In the genomic region with DNA sequence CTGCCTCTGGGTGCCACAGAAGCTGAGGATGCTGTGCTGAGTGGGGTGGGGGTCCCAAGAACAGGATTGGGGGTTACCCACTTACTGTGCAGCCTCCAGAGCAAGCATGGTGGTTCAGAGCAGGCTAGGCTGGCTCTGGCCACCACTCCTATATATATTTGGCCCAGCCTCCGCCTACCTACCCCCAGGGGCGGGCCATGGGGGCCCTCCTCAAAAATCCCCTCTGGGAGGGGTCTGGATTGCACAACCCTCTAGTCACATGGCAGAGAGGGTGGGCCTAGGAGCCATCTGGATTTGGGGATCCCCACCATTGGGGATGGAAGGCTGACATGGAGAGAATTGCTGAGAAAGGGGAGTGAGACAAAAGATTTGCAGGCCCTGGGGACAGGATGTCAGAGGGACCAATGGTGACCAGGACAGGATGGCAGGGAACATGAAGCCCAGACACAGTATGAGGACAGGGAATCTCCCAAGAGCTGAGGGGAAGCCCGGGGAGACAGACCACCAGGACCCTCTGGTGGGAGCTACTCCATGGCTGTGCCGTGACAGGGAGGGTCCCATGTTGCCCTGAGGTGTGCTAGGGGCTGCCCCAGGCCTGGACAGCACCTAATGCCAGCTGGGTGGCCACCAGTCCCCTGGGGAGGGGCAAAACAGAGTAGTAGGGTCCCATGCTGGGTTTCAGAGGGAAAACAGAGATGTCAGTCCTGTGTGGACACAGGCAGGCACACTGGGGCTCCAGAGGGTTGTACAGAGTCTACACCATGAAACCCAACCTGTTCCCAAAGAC, we compare ENCODE assay signal across 20 mouse cellular contexts. TPM values are rescaled to one million over a fixed set of nuclear protein-coding genes. Genes with fewer than 3 reads are reported as not detected.
DNase-seq lines count a peak whose midpoint lies in the region; ATAC-seq and TF ChIP-seq lines count a peak whose summit lies in the region.
"Had no signal": no experiment of that assay in that cellular context is flagged by ENCODE, and none has a peak within 500 bp of the region (broad histone marks: within the 10 kb centered on the region; RNA-seq: fewer than 3 reads in every experiment).

A gene (minus strand): TSS at position 126 of the 787 bp plus-strand sequence.

- no peak for TF ChIP-seq POLR2A in lung, adult 2 months (IDR thresholded peaks at IDR 0.05; ENCODE audit: borderline replicate concordance, extremely low read depth, low read depth, low read length)
- TF ChIP-seq POLR2A in small intestine, adult 2 months (IDR thresholded peaks at IDR 0.05; ENCODE audit: low read depth, low read length), result no peak

- H3K4me1 ChIP-seq in lung, adult 2 months (ENCODE audit: control insufficient read depth, insufficient read depth, low read length), result no peaks in the 10 kb centered on the region; the same call in 1 of the 2 replicates
- H3K4me1 ChIP-seq in E14TG2a.4 (replicated peaks; ENCODE audit: low read depth, low read length), result peaks cover 100% of the 10 kb centered on the region
- peaks cover 10% of the 10 kb centered on the region; the same call in 1 of the 2 replicates for H3K4me1 ChIP-seq in small intestine, adult 2 months (ENCODE audit: control insufficient read depth, insufficient read depth, insufficient read length, low read length)
- peaks cover 6% of the 10 kb centered on the region; the same call in 1 of the 2 replicates for H3K4me1 ChIP-seq in midbrain, embryonic 14.5 days (ENCODE audit: control insufficient read depth, insufficient read depth, low read length)

- no peak for ATAC-seq in midbrain, embryonic 14.5 days (ENCODE audit: low FRiP score, low TSS enrichment)
- ATAC-seq: CD4-positive, CD25-positive, alpha-beta regulatory T cell, adult 4 months; forebrain, embryonic 14.5 days; midbrain, embryonic 15.5 days had no signal

- no peak within 1 kb of the TSS for H3K27ac ChIP-seq in small intestine, adult 2 months (ENCODE audit: insufficient read depth, low read depth, low read length)
- no peak within 1 kb of the TSS for H3K27ac ChIP-seq in midbrain, embryonic 14.5 days (replicated peaks; ENCODE audit: low read depth, low read length)
- H3K27ac ChIP-seq: limb, embryonic 13.5 days; liver, embryonic 15.5 days; midbrain, embryonic 15.5 days; neural tube, embryonic 15.5 days had no signal

- TF ChIP-seq CTCF in lung, adult 2 months (IDR thresholded peaks at IDR 0.05; ENCODE audit: insufficient read depth, low read length), result no peak
- TF ChIP-seq CTCF in E14TG2a.4 (conservative IDR thresholded peaks at IDR 0.05; ENCODE audit: low read length), result no peak
- no peak for TF ChIP-seq CTCF in small intestine, adult 2 months (IDR thresholded peaks at IDR 0.05; ENCODE audit: extremely low read depth, insufficient read length, insufficient replicate concordance, low read depth, low read length)

- peaks cover 11% of the 10 kb centered on the region; the same call in 1 of the 2 replicates for H3K27me3 ChIP-seq in E14TG2a.4 (ENCODE audit: insufficient read depth, low read length)
- no peaks in the 10 kb centered on the region for H3K27me3 ChIP-seq in small intestine, adult 2 months (ENCODE audit: control insufficient read depth, insufficient read depth, low read length)
- H3K27me3 ChIP-seq in midbrain, embryonic 14.5 days (ENCODE audit: control insufficient read depth, insufficient read depth, low read length), result 0 out of 2 replicates have a peak, but pooled peaks cover 4% of the 10 kb centered on the region

- 78% methylated on average over 4 of the region's 4 CpGs for WGBS in lung, adult 2 months
- whole genome bisulfite sequencing in small intestine, adult 2 months, result 91% methylated on average over 4 of the region's 4 CpGs
- 85% methylated on average over 4 of the region's 4 CpGs for WGBS in midbrain, embryonic 14.5 days

- H3K4me2 ChIP-seq in midbrain, embryonic 14.5 days (ENCODE audit: low read length), result no peak within 1 kb of the TSS
- H3K4me2 ChIP-seq: limb, embryonic 13.5 days; liver, embryonic 15.5 days; midbrain, embryonic 15.5 days; neural tube, embryonic 15.5 days had no signal

- no peaks in the 10 kb centered on the region for H3K9me3 ChIP-seq in E14TG2a.4 (ENCODE audit: low read length)
- H3K9me3 ChIP-seq in midbrain, embryonic 14.5 days (ENCODE audit: control insufficient read depth, low read length), result no peaks in the 10 kb centered on the region
- H3K9me3 ChIP-seq: limb, embryonic 13.5 days; liver, embryonic 15.5 days; midbrain, embryonic 15.5 days; neural tube, embryonic 15.5 days had no signal

- H3K4me3 ChIP-seq in lung, adult 2 months (replicated peaks; ENCODE audit: extremely low read depth, low read depth, low read length), result no peak within 1 kb of the TSS
- H3K4me3 ChIP-seq in E14TG2a.4 (replicated peaks; ENCODE audit: low read length), result peak within 1 kb of the TSS; percentile 59
- peak within 1 kb of the TSS; percentile 31; the same call in 1 of the 2 replicates for H3K4me3 ChIP-seq in small intestine, adult 2 months (ENCODE audit: low read depth, low read length)
- no peak within 1 kb of the TSS for H3K4me3 ChIP-seq in midbrain, embryonic 14.5 days (replicated peaks; ENCODE audit: low read depth, low read length)
- H3K4me3 ChIP-seq: erythroblast, embryonic 14.5 days; limb, embryonic 13.5 days; liver, embryonic 15.5 days; midbrain, embryonic 15.5 days; neural tube, embryonic 15.5 days had no signal

- no peak for DNase-seq in lung, adult 2 months
- DNase-seq in lung, postnatal 36 days, result no peak
- peak; percentile 58 to 61 for DNase-seq in B cell, adult 2 months
- no peak for DNase-seq in adrenal gland, postnatal 36 days
- DNase-seq in midbrain, embryonic 14.5 days, result no peak
- DNase-seq: adrenal gland, postnatal 14 days; lung, postnatal 10 days; right cerebral cortex, postnatal 14 days had no signal

- no peak within 1 kb of the TSS for H3K9ac ChIP-seq in midbrain, embryonic 14.5 days (replicated peaks; ENCODE audit: low read length)
- H3K9ac ChIP-seq: limb, embryonic 13.5 days; liver, embryonic 15.5 days; midbrain, embryonic 15.5 days; neural tube, embryonic 15.5 days had no signal

- H3K36me3 ChIP-seq in E14TG2a.4 (ENCODE audit: insufficient read depth, low read length), result peaks cover 55% of the 10 kb centered on the region
- peaks cover 5% of the 10 kb centered on the region; the same call in 1 of the 2 replicates for H3K36me3 ChIP-seq in small intestine, adult 2 months (ENCODE audit: control insufficient read depth, insufficient read depth, low read length)
- peaks cover 20% of the 10 kb centered on the region for H3K36me3 ChIP-seq in midbrain, embryonic 14.5 days (ENCODE audit: control insufficient read depth, insufficient read depth, low read length)
- H3K36me3 ChIP-seq: midbrain, embryonic 15.5 days had no signal

RNA-seq across cellular contexts. Expression of the gene that starts here (rescaled TPM):
- polyA plus RNA-seq in lung, adult 2 months (2012; rRNA removed), result 11.2 and 11.7 TPM in 2 replicates
- 8.6 and 18.7 TPM in 2 replicates for polyA plus RNA-seq in small intestine, adult 2 months (2012; rRNA removed)
- total RNA-seq in adrenal gland, postnatal 36 days (2021), result under 1 TPM; 0.30 to 0.49 TPM
- polyA plus RNA-seq in midbrain, embryonic 14.5 days (2014; fragmentation: Nextera tagmentation; extraction: Ambion mirVana), result not detected in 2 replicates
- polyA plus RNA-seq: forebrain, embryonic 14.5 days; hindbrain, embryonic 11.5 days; kidney, embryonic 14.5 days; neural tube, embryonic 15.5 days; stomach, embryonic 14.5 days had no signal

Comparison
In these comparisons a context has a peak if more than half of its experiments do, and no peak if none do; other contexts are left out.
1. DNase-seq: peak in B cell, adult 2 months (2 of 2); none in lung, adult 2 months (single experiment), lung, postnatal 36 days (single experiment), adrenal gland, postnatal 36 days (0 of 2) and midbrain, embryonic 14.5 days (single experiment).
2. H3K4me3 ChIP-seq: peak in E14TG2a.4 (single experiment) and small intestine, adult 2 months (single experiment); none in lung, adult 2 months (single experiment) and midbrain, embryonic 14.5 days (single experiment).